Mouse (Mus musculus): ENCODE measurements at regions not wholly inside any gene's neighbourhood (a gene's known extent, or its start where the extent isn't known, plus 50 kb on each side); places are given as distances from the start of the nearest gene placed in this dataset.

GRCm38 (mm10) chr14:102795676-102796075 lies 186.8 kb downstream of the Kctd12 start:
- TF ChIP-seq POLR2A (IDR thresholded peaks at IDR 0.05; ENCODE audit: insufficient read length, low read depth) (no peak), E2F4 (IDR thresholded peaks at IDR 0.05; ENCODE audit: insufficient read depth) (no peak), TCF12 (IDR thresholded peaks at IDR 0.05; ENCODE audit: insufficient read depth, poor library complexity, severe bottlenecking) (no peak), CEBPB (IDR thresholded peaks at IDR 0.05; ENCODE audit: insufficient read depth, poor library complexity, severe bottlenecking) (no peak)

All from myocyte (in vitro differentiated cells).